In genomic region chr2:164746693-164747092, GRCm38 (mm10) we compare ENCODE assay signal across 8 mouse cellular contexts. TPM values are rescaled to one million over a fixed set of nuclear protein-coding genes. Genes with fewer than 3 reads are reported as not detected.
A peak's percentile ranks its signal among the peaks of the same experiment; 100 is the strongest.
DNase-seq lines count a peak whose midpoint lies in the region; ATAC-seq and TF ChIP-seq lines count a peak whose summit lies in the region.

No protein-coding gene starts in this region.

- H3K4me1 ChIP-seq in lung, embryonic 16.5 days (replicated peaks; ENCODE audit: control insufficient read depth, insufficient read depth, low read length): peaks cover 12% of the 10 kb centered on the region
- H3K4me1 ChIP-seq in embryonic facial prominence, embryonic 13.5 days: peaks cover 18% of the 10 kb centered on the region
- 0 out of 2 replicates have a peak, but pooled peaks cover 5% of the 10 kb centered on the region for H3K4me1 ChIP-seq in intestine, postnatal 0 days (replicated peaks; ENCODE audit: control insufficient read depth, insufficient read depth, low read length)
- H3K4me1 ChIP-seq in olfactory bulb, adult 2 months (ENCODE audit: control insufficient read depth, insufficient read depth, low read length): peaks cover 7% of the 10 kb centered on the region

- no peaks in the 10 kb centered on the region for H3K9me3 ChIP-seq in lung, embryonic 16.5 days (ENCODE audit: control insufficient read depth, low read length)
- no peaks in the 10 kb centered on the region for H3K9me3 ChIP-seq in embryonic facial prominence, embryonic 13.5 days
- H3K9me3 ChIP-seq in intestine, postnatal 0 days (ENCODE audit: control insufficient read depth): no peaks in the 10 kb centered on the region

- DNase-seq in lung, postnatal 25 days (ENCODE audit: low spot score): no peak
- no peak for DNase-seq in spleen, postnatal 14 days (ENCODE audit: low spot score in 2 of 2)
- no peak for DNase-seq in layer of hippocampus, adult 11-12 months (ENCODE audit: low spot score)
- DNase-seq in left cerebral cortex, postnatal 25 days (ENCODE audit: low spot score in 2 of 2): no peak

- no peak overlapping the region for H3K27ac ChIP-seq in lung, embryonic 16.5 days (ENCODE audit: low read length)
- H3K27ac ChIP-seq in embryonic facial prominence, embryonic 13.5 days: no peak overlapping the region
- no peak overlapping the region for H3K27ac ChIP-seq in intestine, postnatal 0 days (ENCODE audit: low read depth, low read length)
- no peak overlapping the region for H3K27ac ChIP-seq in olfactory bulb, adult 2 months (ENCODE audit: insufficient read depth, low read depth, low read length)

- no peak for ATAC-seq in lung, embryonic 16.5 days (ENCODE audit: low read depth)
- no peak for ATAC-seq in embryonic facial prominence, embryonic 13.5 days (ENCODE audit: insufficient number of reproducible peaks, insufficient read depth, low FRiP score, low TSS enrichment, low read depth)
- ATAC-seq in intestine, postnatal 0 days: no peak

- peaks cover 10% of the 10 kb centered on the region for H3K36me3 ChIP-seq in lung, embryonic 16.5 days (ENCODE audit: control insufficient read depth, insufficient read depth, low read length)
- H3K36me3 ChIP-seq in embryonic facial prominence, embryonic 13.5 days: peaks cover 38% of the 10 kb centered on the region
- H3K36me3 ChIP-seq in intestine, postnatal 0 days (ENCODE audit: control insufficient read depth, insufficient read depth): peaks cover 28% of the 10 kb centered on the region

- no peak for TF ChIP-seq POLR2A in olfactory bulb, adult 2 months (IDR thresholded peaks at IDR 0.05; ENCODE audit: insufficient read depth, low read depth, low read length)

- TF ChIP-seq CTCF in intestine, postnatal 0 days (IDR thresholded peaks at IDR 0.05; ENCODE audit: low read depth): no peak
- TF ChIP-seq CTCF in olfactory bulb, adult 2 months (IDR thresholded peaks at IDR 0.05; ENCODE audit: insufficient read depth, low read depth, low read length): no peak

- peak overlapping the region; percentile 72 for H3K4me2 ChIP-seq in lung, embryonic 16.5 days (ENCODE audit: low read depth, low read length)
- H3K4me2 ChIP-seq in embryonic facial prominence, embryonic 13.5 days: peak overlapping the region; percentile 83
- peak overlapping the region; percentile 90 for H3K4me2 ChIP-seq in intestine, postnatal 0 days (replicated peaks; ENCODE audit: low read depth)

- peak overlapping the region; percentile 69 for H3K4me3 ChIP-seq in lung, embryonic 16.5 days (ENCODE audit: low read length)
- H3K4me3 ChIP-seq in embryonic facial prominence, embryonic 13.5 days: peak overlapping the region; percentile 91
- H3K4me3 ChIP-seq in intestine, postnatal 0 days (ENCODE audit: low read depth, low read length): peak overlapping the region; percentile 83
- H3K4me3 ChIP-seq in olfactory bulb, adult 2 months (ENCODE audit: insufficient read depth, low read depth, low read length): peak overlapping the region; percentile 99

- WGBS in lung, embryonic 16.5 days: 37% methylated on average over 8 of the region's 8 CpGs
- WGBS in embryonic facial prominence, embryonic 13.5 days: 59% methylated on average over 8 of the region's 8 CpGs
- 34% methylated on average over 8 of the region's 8 CpGs for WGBS in intestine, postnatal 0 days
- 50% methylated on average over 8 of the region's 8 CpGs for WGBS in olfactory bulb, adult 2 months

- no peaks in the 10 kb centered on the region; the same call in 1 of the 2 replicates for H3K27me3 ChIP-seq in lung, embryonic 16.5 days (ENCODE audit: control insufficient read depth, insufficient read depth, low read depth, low read length)
- no peaks in the 10 kb centered on the region; the same call in 1 of the 2 replicates for H3K27me3 ChIP-seq in embryonic facial prominence, embryonic 13.5 days
- H3K27me3 ChIP-seq in intestine, postnatal 0 days (replicated peaks; ENCODE audit: control insufficient read depth, insufficient read depth, low read length): no peaks in the 10 kb centered on the region

- intact Hi-C loops in left cerebral cortex, postnatal 25 days (cut with DNase I): no loop called here

- peak overlapping the region; percentile 91 for H3K9ac ChIP-seq in lung, embryonic 16.5 days (ENCODE audit: low read length)
- peak overlapping the region; percentile 96 for H3K9ac ChIP-seq in embryonic facial prominence, embryonic 13.5 days
- H3K9ac ChIP-seq in intestine, postnatal 0 days (ENCODE audit: low read depth, low read length): peak overlapping the region; percentile 98

RNA-seq across cellular contexts. Expression of gene Dnttip1, which starts 0.9 kb away (rescaled TPM):
- polyA plus RNA-seq in lung, embryonic 16.5 days (2015; fragmentation: Nextera tagmentation; extraction: Ambion mirVana): 61.3 and 71.9 TPM in 2 replicates
- polyA plus RNA-seq in embryonic facial prominence, embryonic 13.5 days (2015; fragmentation: Nextera tagmentation; extraction: Ambion mirVana): 79.6 and 83.1 TPM in 2 replicates
- 39.4 and 43.3 TPM in 2 replicates for polyA plus RNA-seq in intestine, postnatal 0 days (2015; fragmentation: Nextera tagmentation; extraction: Ambion mirVana)
- polyA plus RNA-seq in olfactory bulb, adult 2 months (2012; ENCODE audit: insufficient read depth, insufficient read length, low replicate concordance, missing spikeins): not detected in 2 replicates
- 10 to 100 TPM; 36.6 to 39.3 TPM for total RNA-seq in left cerebral cortex, postnatal 25 days (2021)

RNA-seq across cellular contexts. Expression of gene Wfdc3, which starts 1.0 kb away (rescaled TPM):
- 2.0 and 2.9 TPM in 2 replicates for polyA plus RNA-seq in lung, embryonic 16.5 days (2015; fragmentation: Nextera tagmentation; extraction: Ambion mirVana)
- polyA plus RNA-seq in embryonic facial prominence, embryonic 13.5 days (2015; fragmentation: Nextera tagmentation; extraction: Ambion mirVana): 0.58 and 0.93 TPM in 2 replicates
- polyA plus RNA-seq in intestine, postnatal 0 days (2015; fragmentation: Nextera tagmentation; extraction: Ambion mirVana): 0.85 and 0.95 TPM in 2 replicates
- not detected in 2 replicates for polyA plus RNA-seq in olfactory bulb, adult 2 months (2012; ENCODE audit: insufficient read depth, insufficient read length, low replicate concordance, missing spikeins)
- total RNA-seq in left cerebral cortex, postnatal 25 days (2021): 1 to 10 TPM; 1.6 to 1.9 TPM

RNA-seq across cellular contexts. Expression of gene Ube2c, which starts 23.0 kb away (rescaled TPM):
- polyA plus RNA-seq in lung, embryonic 16.5 days (2015; fragmentation: Nextera tagmentation; extraction: Ambion mirVana): 494 and 533 TPM in 2 replicates
- 410 and 448 TPM in 2 replicates for polyA plus RNA-seq in embryonic facial prominence, embryonic 13.5 days (2015; fragmentation: Nextera tagmentation; extraction: Ambion mirVana)
- polyA plus RNA-seq in intestine, postnatal 0 days (2015; fragmentation: Nextera tagmentation; extraction: Ambion mirVana): 118 and 121 TPM in 2 replicates
- polyA plus RNA-seq in olfactory bulb, adult 2 months (2012; ENCODE audit: insufficient read depth, insufficient read length, low replicate concordance, missing spikeins): not detected in 2 replicates
- total RNA-seq in left cerebral cortex, postnatal 25 days (2021): under 1 TPM; 0.60 to 0.89 TPM

RNA-seq across cellular contexts. Expression of gene Spint5, which starts 31.6 kb away (rescaled TPM):
- polyA plus RNA-seq in lung, embryonic 16.5 days (2015; fragmentation: Nextera tagmentation; extraction: Ambion mirVana): not detected in 2 replicates
- polyA plus RNA-seq in embryonic facial prominence, embryonic 13.5 days (2015; fragmentation: Nextera tagmentation; extraction: Ambion mirVana): not detected in 2 replicates
- polyA plus RNA-seq in intestine, postnatal 0 days (2015; fragmentation: Nextera tagmentation; extraction: Ambion mirVana): not detected in 2 replicates
- polyA plus RNA-seq in olfactory bulb, adult 2 months (2012; ENCODE audit: insufficient read depth, insufficient read length, low replicate concordance, missing spikeins): not detected in 2 replicates
- total RNA-seq in left cerebral cortex, postnatal 25 days (2021): not detected

RNA-seq across cellular contexts. Expression of gene Tnnc2, which starts 33.1 kb away (rescaled TPM):
- polyA plus RNA-seq in lung, embryonic 16.5 days (2015; fragmentation: Nextera tagmentation; extraction: Ambion mirVana): 27.9 and 94.5 TPM in 2 replicates
- 16.7 and 17.2 TPM in 2 replicates for polyA plus RNA-seq in embryonic facial prominence, embryonic 13.5 days (2015; fragmentation: Nextera tagmentation; extraction: Ambion mirVana)
- 0.51 and 0.73 TPM in 2 replicates for polyA plus RNA-seq in intestine, postnatal 0 days (2015; fragmentation: Nextera tagmentation; extraction: Ambion mirVana)
- not detected in 2 replicates for polyA plus RNA-seq in olfactory bulb, adult 2 months (2012; ENCODE audit: insufficient read depth, insufficient read length, low replicate concordance, missing spikeins)
- not detected for total RNA-seq in left cerebral cortex, postnatal 25 days (2021)
